Mouse (Mus musculus): ENCODE results near the gene Vav3. TPM values are rescaled to one million over a fixed set of nuclear protein-coding genes. Genes with fewer than 3 reads are reported as not detected.

Vav3 gene
- polyA plus RNA-seq, 1 experiment from 2014 or later: 3.3 TPM

- Histone ChIP-seq H3K9ac (ENCODE audit: low read length) (no peak overlapping the region), H3K27ac (replicated peaks; ENCODE audit: low read depth, low read length) (no peak overlapping the region), H3K4me2 (ENCODE audit: low read depth, severe bottlenecking) (no peak overlapping the region), H3K27me3 (ENCODE audit: control insufficient read depth, insufficient read depth, low read length) (no peaks in the 10 kb centered on the region), H3K36me3 (ENCODE audit: control insufficient read depth, insufficient read depth, low read length) (no peaks in the 10 kb centered on the region), H3K4me1 (ENCODE audit: control insufficient read depth, insufficient read depth, low read length) (no peaks in the 10 kb centered on the region), H3K9me3 (ENCODE audit: control insufficient read depth, low read length) (no peaks in the 10 kb centered on the region), H3K4me3 (ENCODE audit: low read depth, low read length) (no peak overlapping the region)
- ATAC-seq (ENCODE audit: insufficient number of reproducible peaks, low FRiP score, low TSS enrichment, low read depth): no peak
- WGBS: 86% methylated on average over 6 of the region's 6 CpGs
- no peak for DNase-seq (ENCODE audit: low spot score)
Observed at GRCm38 (mm10) chr3:109592970-109593369, 252.5 kb downstream of the Vav3 start.

- no peaks in the 10 kb centered on the region for H3K36me3 ChIP-seq (ENCODE audit: control insufficient read depth, insufficient read depth, low read length)
- no peak overlapping the region for H3K9ac ChIP-seq (ENCODE audit: low read length)
- no peaks in the 10 kb centered on the region for H3K9me3 ChIP-seq (ENCODE audit: control insufficient read depth, low read length)
- no peak overlapping the region for H3K4me3 ChIP-seq (ENCODE audit: low read depth, low read length)
- WGBS: 85% methylated on average over 3 of the region's 3 CpGs
- no peak overlapping the region for H3K27ac ChIP-seq (replicated peaks; ENCODE audit: low read depth, low read length)
- ATAC-seq (ENCODE audit: insufficient number of reproducible peaks, low FRiP score, low TSS enrichment, low read depth) (no peak), DNase-seq (ENCODE audit: low spot score) (no peak)
- no peak overlapping the region for H3K4me2 ChIP-seq (ENCODE audit: low read depth, severe bottlenecking)
- H3K27me3 ChIP-seq (ENCODE audit: control insufficient read depth, insufficient read depth, low read length): no peaks in the 10 kb centered on the region
- H3K4me1 ChIP-seq (ENCODE audit: control insufficient read depth, insufficient read depth, low read length): no peaks in the 10 kb centered on the region
Observed at GRCm38 (mm10) chr3:109596084-109596483, 255.6 kb downstream of the Vav3 start.

- DNase-seq (ENCODE audit: low spot score) (no peak), ATAC-seq (ENCODE audit: insufficient number of reproducible peaks, low FRiP score, low TSS enrichment, low read depth) (no peak)
- no peaks in the 10 kb centered on the region for H3K4me1 ChIP-seq (ENCODE audit: control insufficient read depth, insufficient read depth, low read length)
- no peak overlapping the region for H3K4me2 ChIP-seq (ENCODE audit: low read depth, severe bottlenecking)
- no peaks in the 10 kb centered on the region for H3K9me3 ChIP-seq (ENCODE audit: control insufficient read depth, low read length)
- no peaks in the 10 kb centered on the region for H3K36me3 ChIP-seq (ENCODE audit: control insufficient read depth, insufficient read depth, low read length)
- no peak overlapping the region for H3K27ac ChIP-seq (replicated peaks; ENCODE audit: low read depth, low read length)
- H3K27me3 ChIP-seq (ENCODE audit: control insufficient read depth, insufficient read depth, low read length): no peaks in the 10 kb centered on the region
- no peak overlapping the region for H3K4me3 ChIP-seq (ENCODE audit: low read depth, low read length)
- 72% methylated on average over 4 of the region's 4 CpGs for WGBS
- H3K9ac ChIP-seq (ENCODE audit: low read length): no peak overlapping the region
Observed at GRCm38 (mm10) chr3:109600699-109601451, 260.4 kb downstream of the Vav3 start.

- H3K9me3 ChIP-seq (ENCODE audit: control insufficient read depth, low read length): no peaks in the 10 kb centered on the region
- H3K27ac ChIP-seq (replicated peaks; ENCODE audit: low read depth, low read length): no peak overlapping the region
- H3K4me2 ChIP-seq (ENCODE audit: low read depth, severe bottlenecking): no peak overlapping the region
- H3K4me1 ChIP-seq (ENCODE audit: control insufficient read depth, insufficient read depth, low read length): no peaks in the 10 kb centered on the region
- no peak for DNase-seq (ENCODE audit: low spot score)
- no peak overlapping the region for H3K4me3 ChIP-seq (ENCODE audit: low read depth, low read length)
- 62% methylated on average over 1 of the region's 1 CpGs for WGBS
- ATAC-seq (ENCODE audit: insufficient number of reproducible peaks, low FRiP score, low TSS enrichment, low read depth): no peak
- no peaks in the 10 kb centered on the region for H3K27me3 ChIP-seq (ENCODE audit: control insufficient read depth, insufficient read depth, low read length)
- H3K9ac ChIP-seq (ENCODE audit: low read length): no peak overlapping the region
- H3K36me3 ChIP-seq (ENCODE audit: control insufficient read depth, insufficient read depth, low read length): no peaks in the 10 kb centered on the region
Observed at GRCm38 (mm10) chr3:109602753-109603152, 262.3 kb downstream of the Vav3 start.

GRCm38 (mm10) chr3:109606121-109606520 lies 265.7 kb downstream of the Vav3 start:
- Histone ChIP-seq H3K9ac (ENCODE audit: low read length) (no peak overlapping the region), H3K27me3 (ENCODE audit: control insufficient read depth, insufficient read depth, low read length) (no peaks in the 10 kb centered on the region), H3K27ac (replicated peaks; ENCODE audit: low read depth, low read length) (no peak overlapping the region), H3K4me2 (ENCODE audit: low read depth, severe bottlenecking) (no peak overlapping the region), H3K4me3 (ENCODE audit: low read depth, low read length) (no peak overlapping the region), H3K4me1 (ENCODE audit: control insufficient read depth, insufficient read depth, low read length) (no peaks in the 10 kb centered on the region), H3K9me3 (ENCODE audit: control insufficient read depth, low read length) (no peaks in the 10 kb centered on the region), H3K36me3 (ENCODE audit: control insufficient read depth, insufficient read depth, low read length) (no peaks in the 10 kb centered on the region)
- ATAC-seq (ENCODE audit: insufficient number of reproducible peaks, low FRiP score, low TSS enrichment, low read depth) (no peak), DNase-seq (ENCODE audit: low spot score) (no peak)
- 85% methylated on average over 2 of the region's 2 CpGs for WGBS

- WGBS: 66% methylated on average over 3 of the region's 3 CpGs
- DNase-seq (ENCODE audit: low spot score) (no peak), ATAC-seq (ENCODE audit: insufficient number of reproducible peaks, low FRiP score, low TSS enrichment, low read depth) (no peak)
- no peak overlapping the region for H3K27ac ChIP-seq (replicated peaks; ENCODE audit: low read depth, low read length)
- H3K4me1 ChIP-seq (ENCODE audit: control insufficient read depth, insufficient read depth, low read length): no peaks in the 10 kb centered on the region
- no peak overlapping the region for H3K4me3 ChIP-seq (ENCODE audit: low read depth, low read length)
- H3K36me3 ChIP-seq (ENCODE audit: control insufficient read depth, insufficient read depth, low read length): no peaks in the 10 kb centered on the region
- no peak overlapping the region for H3K4me2 ChIP-seq (ENCODE audit: low read depth, severe bottlenecking)
- H3K9me3 ChIP-seq (ENCODE audit: control insufficient read depth, low read length): no peaks in the 10 kb centered on the region
- no peak overlapping the region for H3K9ac ChIP-seq (ENCODE audit: low read length)
- no peaks in the 10 kb centered on the region for H3K27me3 ChIP-seq (ENCODE audit: control insufficient read depth, insufficient read depth, low read length)
Observed at GRCm38 (mm10) chr3:109621721-109622120, 281.3 kb downstream of the Vav3 start.

GRCm38 (mm10) chr3:109622361-109622760 lies 281.9 kb downstream of the Vav3 start:
- Histone ChIP-seq H3K4me1 (ENCODE audit: control insufficient read depth, insufficient read depth, low read length) (no peaks in the 10 kb centered on the region), H3K4me3 (ENCODE audit: low read depth, low read length) (no peak overlapping the region), H3K36me3 (ENCODE audit: control insufficient read depth, insufficient read depth, low read length) (no peaks in the 10 kb centered on the region), H3K27ac (replicated peaks; ENCODE audit: low read depth, low read length) (no peak overlapping the region), H3K9ac (ENCODE audit: low read length) (no peak overlapping the region), H3K9me3 (ENCODE audit: control insufficient read depth, low read length) (no peaks in the 10 kb centered on the region), H3K4me2 (ENCODE audit: low read depth, severe bottlenecking) (no peak overlapping the region), H3K27me3 (ENCODE audit: control insufficient read depth, insufficient read depth, low read length) (no peaks in the 10 kb centered on the region)
- 79% methylated on average over 1 of the region's 1 CpGs for WGBS
- DNase-seq (ENCODE audit: low spot score) (no peak), ATAC-seq (ENCODE audit: insufficient number of reproducible peaks, low FRiP score, low TSS enrichment, low read depth) (no peak)

GRCm38 (mm10) chr3:109622816-109623215 lies 282.4 kb downstream of the Vav3 start:
- no peak overlapping the region for H3K4me3 ChIP-seq (ENCODE audit: low read depth, low read length)
- ATAC-seq (ENCODE audit: insufficient number of reproducible peaks, low FRiP score, low TSS enrichment, low read depth) (no peak), DNase-seq (ENCODE audit: low spot score) (no peak)
- H3K9ac ChIP-seq (ENCODE audit: low read length): no peak overlapping the region
- H3K27ac ChIP-seq (replicated peaks; ENCODE audit: low read depth, low read length): no peak overlapping the region
- H3K27me3 ChIP-seq (ENCODE audit: control insufficient read depth, insufficient read depth, low read length): no peaks in the 10 kb centered on the region
- no peaks in the 10 kb centered on the region for H3K4me1 ChIP-seq (ENCODE audit: control insufficient read depth, insufficient read depth, low read length)
- no peaks in the 10 kb centered on the region for H3K9me3 ChIP-seq (ENCODE audit: control insufficient read depth, low read length)
- no peaks in the 10 kb centered on the region for H3K36me3 ChIP-seq (ENCODE audit: control insufficient read depth, insufficient read depth, low read length)
- 62% methylated on average over 1 of the region's 1 CpGs for WGBS
- H3K4me2 ChIP-seq (ENCODE audit: low read depth, severe bottlenecking): no peak overlapping the region

GRCm38 (mm10) chr3:109623770-109624169 lies 283.3 kb downstream of the Vav3 start:
- H3K4me2 ChIP-seq (ENCODE audit: low read depth, severe bottlenecking): no peak overlapping the region
- no peak for DNase-seq (ENCODE audit: low spot score)
- no peaks in the 10 kb centered on the region for H3K27me3 ChIP-seq (ENCODE audit: control insufficient read depth, insufficient read depth, low read length)
- no peak overlapping the region for H3K27ac ChIP-seq (replicated peaks; ENCODE audit: low read depth, low read length)
- no peak for ATAC-seq (ENCODE audit: insufficient number of reproducible peaks, low FRiP score, low TSS enrichment, low read depth)
- H3K36me3 ChIP-seq (ENCODE audit: control insufficient read depth, insufficient read depth, low read length): no peaks in the 10 kb centered on the region
- 70% methylated on average over 2 of the region's 2 CpGs for WGBS
- H3K9ac ChIP-seq (ENCODE audit: low read length): no peak overlapping the region
- no peaks in the 10 kb centered on the region for H3K9me3 ChIP-seq (ENCODE audit: control insufficient read depth, low read length)
- no peak overlapping the region for H3K4me3 ChIP-seq (ENCODE audit: low read depth, low read length)
- H3K4me1 ChIP-seq (ENCODE audit: control insufficient read depth, insufficient read depth, low read length): no peaks in the 10 kb centered on the region

Measured in limb, embryonic 11.5 days (tissue).